Mouse (Mus musculus) liver, embryonic 12.5 days (tissue): ENCODE data around the gene Sh2b1. TPM values are rescaled to one million over a fixed set of nuclear protein-coding genes. Genes with fewer than 3 reads are reported as not detected.
"Not testable (repeated sequence)": the region's sequence is repeated elsewhere in the genome, so short reads cannot be mapped to it uniquely, and the experiment has no call there.

Experiments
- ATAC-seq: fragments of 200-750 bp; cut with Nextera tagmentation; 2 replicates; pipeline ENCODE4 v1.8.0; 2017; ENCODE audit warnings: moderate number of reproducible peaks, mild to moderate bottlenecking, moderate library complexity
- H3K27ac ChIP-seq: fragments of 300-500 bp; sonication (generic); 2 replicates; pipeline ENCODE4 v1.5.1; 2016; ENCODE audit warnings: mild to moderate bottlenecking
- H3K27me3 ChIP-seq: fragments of 300-500 bp; sonication (generic); replicated peaks from 2 replicates; pipeline ENCODE4 v1.6.1; 2016; ENCODE audit warnings: mild to moderate bottlenecking, moderate library complexity
- H3K36me3 ChIP-seq: fragments of 300-500 bp; sonication (generic); 2 replicates; pipeline ENCODE4 v1.6.1; 2016; ENCODE audit warnings: mild to moderate bottlenecking, moderate library complexity
- H3K4me1 ChIP-seq: fragments of 300-500 bp; sonication (generic); 2 replicates; pipeline ENCODE4 v1.6.1; 2016
- H3K4me2 ChIP-seq: fragments of 300-500 bp; sonication (generic); 2 replicates; pipeline ENCODE4 v1.6.1; 2016; ENCODE audit warnings: mild to moderate bottlenecking, moderate library complexity
- H3K4me3 ChIP-seq: fragments of 300-500 bp; sonication (generic); 2 replicates; pipeline ENCODE4 v1.5.1; 2016; ENCODE audit warnings: mild to moderate bottlenecking, moderate library complexity
- H3K9ac ChIP-seq: fragments of 300-500 bp; sonication (generic); 2 replicates; pipeline ENCODE4 v1.6.1; 2016; ENCODE audit warnings: mild to moderate bottlenecking, moderate library complexity
- H3K9me3 ChIP-seq: fragments of 300-500 bp; sonication (generic); replicated peaks from 2 replicates; pipeline ENCODE4 v1.6.1; 2016; ENCODE audit warnings: mild to moderate bottlenecking, moderate library complexity
- WGBS: fragments of 180-500 bp; shearing (Covaris S2); methylation state at CpG from one replicate; pipeline ENCODE4 v1.1.7; 2016; ENCODE audit not compliant: insufficient replicate concordance; 5-methylcytosine and 5-hydroxymethylcytosine counted together
- polyA plus RNA-seq: library from polyadenylated mRNA; unstranded; fragments of >200 nt; fragmentation: Nextera tagmentation; extraction: Ambion mirVana; gene quantifications from 2 replicates; pipeline ENCODE4 v1.2.1, GENCODE M21; 2016

The Sh2b1 gene
- polyA plus RNA-seq, 1 experiment from 2014 or later: 17.0 TPM

DNA sequence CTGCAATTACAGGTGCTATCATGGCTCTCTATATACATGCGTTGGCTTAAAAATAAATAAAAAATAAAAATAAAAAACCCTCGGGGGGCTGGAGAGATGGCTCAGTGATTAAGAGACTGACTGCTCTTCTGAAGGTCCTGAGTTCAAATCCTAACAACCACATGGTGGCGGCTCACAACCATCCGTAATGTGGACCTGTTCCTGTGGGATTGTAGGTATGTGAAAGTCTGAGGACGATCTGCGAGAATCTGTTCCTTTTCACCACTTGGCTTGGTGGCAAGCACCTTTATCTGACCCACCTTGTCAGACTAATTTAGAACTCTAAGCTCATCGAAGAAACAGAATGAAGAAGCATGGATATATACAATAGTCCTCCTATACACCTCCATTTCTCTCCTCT is 24.2 kb upstream of the Sh2b1 start:
- WGBS: 91% methylated on average over 7 of the region's 7 CpGs
- H3K9ac ChIP-seq: no peak overlapping the region
- ATAC-seq: no peak
- H3K27me3 ChIP-seq: no peaks in the 10 kb centered on the region
- H3K9me3 ChIP-seq: no peaks in the 10 kb centered on the region
- no peak overlapping the region for H3K4me2 ChIP-seq
- H3K36me3 ChIP-seq: peaks cover 70% of the 10 kb centered on the region
- peaks cover 49% of the 10 kb centered on the region for H3K4me1 ChIP-seq
- H3K27ac ChIP-seq: no peak overlapping the region
- H3K4me3 ChIP-seq: no peak overlapping the region

DNA sequence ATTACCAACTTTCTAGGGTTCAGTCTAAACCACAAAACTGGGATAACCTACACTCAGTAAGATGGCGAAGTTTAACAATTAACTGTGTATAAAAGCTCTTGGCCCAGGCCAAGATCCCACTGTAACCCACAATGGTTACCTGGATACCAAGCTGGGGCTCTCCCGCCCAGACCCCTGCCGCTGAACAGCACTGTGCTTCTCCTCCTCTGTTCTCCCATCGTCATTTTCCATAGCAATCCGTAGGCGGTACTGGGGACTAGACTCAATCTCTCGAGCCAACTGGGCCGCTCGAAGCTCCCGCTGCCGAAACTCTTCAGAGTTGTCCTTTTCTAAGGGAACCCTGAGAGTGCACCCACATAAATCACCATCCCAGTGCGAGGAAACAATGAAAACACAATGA is 22.7 kb upstream of the Sh2b1 start:
- Histone ChIP-seq H3K9ac (no peak overlapping the region), H3K36me3 (peaks cover 84% of the 10 kb centered on the region), H3K4me3 (no peak overlapping the region), H3K4me2 (no peak overlapping the region), H3K4me1 (peaks cover 55% of the 10 kb centered on the region), H3K27ac (no peak overlapping the region), H3K9me3 (no peaks in the 10 kb centered on the region), H3K27me3 (no peaks in the 10 kb centered on the region)
- WGBS: 94% methylated on average over 12 of the region's 12 CpGs
- no peak for ATAC-seq

DNA sequence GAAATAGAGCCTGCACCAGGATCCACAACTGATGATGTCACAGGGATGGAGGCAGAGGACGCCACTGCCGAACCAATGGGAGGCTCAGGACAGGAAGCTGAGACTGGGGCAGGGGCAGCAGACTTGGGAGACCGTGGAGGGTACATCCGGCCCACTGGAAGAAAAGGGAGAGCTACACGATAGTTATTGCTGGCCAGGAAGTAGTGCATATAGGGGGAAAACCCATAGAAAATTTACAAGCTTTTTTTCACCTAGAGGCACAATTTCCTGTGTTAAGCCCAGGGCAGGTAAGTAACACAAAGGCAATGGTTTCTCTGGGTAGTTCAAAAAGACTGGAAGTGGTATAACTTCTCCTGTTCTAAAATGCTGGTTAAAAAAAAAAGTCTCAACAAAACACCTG is 21.3 kb upstream of the Sh2b1 start:
- Histone ChIP-seq H3K9ac (no peak overlapping the region), H3K4me2 (no peak overlapping the region), H3K27ac (no peak overlapping the region), H3K27me3 (no peaks in the 10 kb centered on the region), H3K9me3 (no peaks in the 10 kb centered on the region), H3K4me1 (peaks cover 67% of the 10 kb centered on the region), H3K36me3 (peaks cover 99% of the 10 kb centered on the region), H3K4me3 (no peak overlapping the region)
- WGBS: 85% methylated on average over 5 of the region's 5 CpGs
- ATAC-seq: no peak

DNA sequence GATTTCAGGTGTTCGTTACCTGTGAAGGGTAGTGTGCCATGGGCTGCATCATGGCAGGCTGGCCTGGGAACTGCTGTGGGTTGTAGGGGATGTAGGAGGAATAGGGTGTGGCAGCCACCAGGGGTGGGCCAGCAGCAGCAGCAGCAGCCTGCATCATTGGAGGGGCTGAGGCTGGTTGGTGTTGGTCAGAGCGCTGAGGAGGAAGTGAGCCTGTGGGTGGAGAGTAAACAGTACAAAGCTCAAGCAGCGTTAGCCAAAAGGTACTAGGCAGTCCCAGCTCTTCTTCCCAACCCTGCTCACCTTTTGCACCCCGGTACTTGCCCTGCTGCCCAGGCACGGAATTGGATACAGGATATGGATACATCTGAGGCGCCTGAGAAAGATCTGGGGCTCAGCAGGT is 18.9 kb upstream of the Sh2b1 start:
- WGBS: 77% methylated on average over 6 of the region's 6 CpGs
- H3K27ac ChIP-seq: peak overlapping the region; percentile 30; the same call in 1 of the 2 replicates
- no peak overlapping the region for H3K4me2 ChIP-seq
- H3K9ac ChIP-seq: no peak overlapping the region
- no peaks in the 10 kb centered on the region for H3K27me3 ChIP-seq
- peaks cover 44% of the 10 kb centered on the region for H3K4me1 ChIP-seq
- ATAC-seq: peak; percentile 55
- no peaks in the 10 kb centered on the region for H3K9me3 ChIP-seq
- no peak overlapping the region for H3K4me3 ChIP-seq
- H3K36me3 ChIP-seq: peaks cover 100% of the 10 kb centered on the region

DNA sequence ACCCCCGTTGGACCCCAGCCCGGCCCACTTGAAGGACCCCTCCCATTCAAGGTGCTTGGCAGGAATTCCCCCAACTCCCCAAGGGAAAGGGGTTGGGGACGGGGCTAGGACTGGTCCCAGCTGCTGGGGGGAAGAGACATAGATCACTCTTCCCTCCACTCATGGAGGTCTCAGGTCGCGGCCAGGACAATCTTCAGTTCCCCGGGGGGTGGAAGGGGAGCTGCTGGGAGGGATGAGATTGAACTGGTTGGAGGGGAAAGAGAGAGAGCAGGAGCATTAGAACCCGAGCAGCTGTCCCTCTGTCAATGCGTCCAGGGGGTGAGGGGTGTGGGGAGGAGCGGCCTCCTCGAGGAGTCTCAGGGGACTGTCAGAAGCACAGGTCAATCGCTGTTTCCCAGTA is 16.7 kb upstream of the Sh2b1 start:
- H3K9me3 ChIP-seq: no peaks in the 10 kb centered on the region
- no peak for ATAC-seq
- peaks cover 45% of the 10 kb centered on the region for H3K4me1 ChIP-seq
- peaks cover 85% of the 10 kb centered on the region for H3K36me3 ChIP-seq
- H3K4me2 ChIP-seq: no peak overlapping the region
- no peaks in the 10 kb centered on the region for H3K27me3 ChIP-seq
- H3K9ac ChIP-seq: no peak overlapping the region
- no peak overlapping the region for H3K4me3 ChIP-seq
- 0 out of 2 replicates have a peak overlapping the region, but pooled peaks have one; percentile 14 for H3K27ac ChIP-seq
- 73% methylated on average over 11 of the region's 11 CpGs for WGBS

DNA sequence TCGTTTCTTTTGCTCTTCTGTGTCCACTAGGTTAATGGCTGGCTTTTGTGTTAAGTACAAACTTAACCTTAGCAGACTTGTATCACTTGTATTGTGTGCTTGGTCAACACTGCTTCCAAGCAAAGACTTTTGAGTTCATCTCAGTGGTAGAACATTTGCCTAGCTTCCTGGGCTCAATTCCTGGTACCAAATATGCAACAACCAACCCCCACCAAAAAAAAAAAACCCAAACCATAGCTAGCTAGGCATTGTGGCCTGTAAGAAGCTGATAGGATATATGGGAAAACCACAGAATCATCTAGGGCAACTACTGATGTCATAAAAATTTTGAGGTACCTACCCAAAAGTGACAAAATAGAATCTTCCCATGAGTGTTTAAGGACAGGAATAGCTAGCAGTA is 15.8 kb upstream of the Sh2b1 start:
- Histone ChIP-seq H3K27me3 (no peaks in the 10 kb centered on the region), H3K4me3 (no peak overlapping the region), H3K4me2 (no peak overlapping the region), H3K9me3 (no peaks in the 10 kb centered on the region), H3K9ac (no peak overlapping the region), H3K27ac (no peak overlapping the region), H3K4me1 (peaks cover 50% of the 10 kb centered on the region), H3K36me3 (peaks cover 76% of the 10 kb centered on the region)
- WGBS: 63% methylated on average over 1 of the region's 1 CpGs
- no peak for ATAC-seq

DNA sequence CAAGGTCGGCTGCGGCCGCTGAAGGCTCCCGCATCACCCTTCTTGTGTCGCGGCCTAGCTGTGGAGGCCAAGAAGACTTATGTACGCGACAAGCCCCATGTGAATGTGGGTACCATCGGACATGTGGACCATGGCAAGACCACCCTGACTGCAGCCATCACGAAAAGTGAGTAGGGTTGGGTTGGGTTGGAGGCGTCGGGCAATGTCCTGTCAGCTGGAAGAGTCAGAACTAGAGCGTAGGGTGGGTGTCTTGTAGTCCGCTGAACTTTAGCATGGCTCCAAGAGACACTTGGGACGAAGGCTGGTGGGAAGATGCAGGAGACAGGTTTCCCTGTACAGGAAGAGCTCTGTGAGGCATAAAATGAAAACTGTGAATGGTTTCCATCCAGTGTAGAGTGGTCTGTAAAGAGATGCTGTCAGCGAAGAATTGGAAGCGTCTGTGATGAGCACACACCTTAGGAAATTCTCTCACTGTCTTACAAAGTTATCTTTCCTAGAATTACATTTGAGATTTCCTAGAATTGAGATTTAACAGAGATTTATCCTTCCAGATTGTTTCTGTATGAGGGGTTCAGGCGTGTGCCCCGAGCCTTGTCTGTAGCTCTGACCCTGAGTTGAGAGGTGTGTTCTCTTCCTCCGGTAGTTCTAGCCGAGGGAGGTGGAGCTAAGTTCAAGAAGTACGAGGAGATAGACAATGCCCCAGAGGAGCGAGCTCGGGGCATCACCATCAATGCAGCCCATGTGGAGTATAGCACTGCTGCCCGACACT is 12.6 kb upstream of the Sh2b1 start:
- H3K9me3 ChIP-seq, H3K27me3 ChIP-seq: not testable (repeated sequence)
- H3K4me1 ChIP-seq: peaks cover 32% of the 10 kb centered on the region
- H3K9ac ChIP-seq: peak overlapping the region; percentile 81
- peak overlapping the region; percentile 83 for H3K27ac ChIP-seq
- H3K4me3 ChIP-seq: peak overlapping the region; percentile 81
- WGBS: 6% methylated on average over 25 of the region's 25 CpGs
- peak overlapping the region; percentile 79 for H3K4me2 ChIP-seq
- peaks cover 44% of the 10 kb centered on the region for H3K36me3 ChIP-seq
- peak; percentile 8 for ATAC-seq

DNA sequence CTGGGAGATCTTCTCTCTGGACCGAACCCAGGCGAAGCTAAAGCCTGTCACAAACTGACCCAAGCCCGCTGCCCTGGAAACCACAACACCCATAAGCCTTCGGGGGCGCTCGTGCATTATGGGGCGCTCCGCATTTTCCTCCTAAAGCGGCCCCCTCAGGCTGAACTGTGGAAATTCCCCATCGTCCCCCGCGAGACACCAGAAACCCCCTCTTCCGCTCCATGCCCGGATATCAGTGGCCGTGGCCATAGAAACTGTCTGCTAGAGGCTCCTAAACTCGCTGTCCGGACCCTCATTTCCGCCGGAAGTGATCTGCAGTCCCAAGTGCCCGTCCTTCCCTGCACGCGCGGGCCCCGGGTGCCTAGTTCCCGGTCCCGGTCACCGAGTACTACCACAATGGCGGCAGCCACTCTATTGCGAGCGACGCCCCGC is 11.8 kb upstream of the Sh2b1 start, which contains the start of gene Tufm:
Gene Tufm, plus strand, starts transcription at position 310 of the 432 bp plus-strand sequence.
- Histone ChIP-seq H3K9ac (peak within 1 kb of the TSS; percentile 81), H3K27me3 (no peaks in the 10 kb centered on the region), H3K4me3 (peak within 1 kb of the TSS; percentile 81), H3K4me1 (peaks cover 31% of the 10 kb centered on the region), H3K9me3 (no peaks in the 10 kb centered on the region), H3K36me3 (peaks cover 36% of the 10 kb centered on the region), H3K27ac (peak within 1 kb of the TSS; percentile 83), H3K4me2 (peak within 1 kb of the TSS; percentile 79)
- 1% methylated on average over 32 of the region's 32 CpGs for WGBS
- peak; percentile 84 for ATAC-seq

DNA sequence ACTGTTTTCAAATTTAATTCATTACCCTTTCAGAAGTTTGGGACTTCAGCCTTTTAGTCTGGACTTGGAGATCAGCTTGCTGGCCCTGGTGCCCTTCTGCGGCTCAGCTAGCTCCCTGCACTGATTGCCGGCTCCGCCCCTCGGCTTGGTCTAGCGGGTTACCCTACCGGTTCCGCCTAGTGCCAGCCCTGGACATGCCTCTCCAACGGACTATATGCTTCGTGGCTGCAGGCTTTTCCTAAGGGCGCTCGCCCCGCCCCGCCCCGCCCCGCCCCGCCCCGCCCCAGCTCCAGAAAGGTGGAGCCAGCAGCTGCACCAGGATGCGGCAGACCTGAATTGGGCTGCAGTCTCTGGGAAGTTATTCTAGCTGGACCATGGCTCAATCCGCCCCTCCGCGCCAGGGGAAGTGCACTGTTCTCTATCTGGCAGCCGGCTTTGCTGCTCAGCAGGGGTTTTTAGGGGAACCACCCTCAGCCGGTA is 7.2 kb upstream of the Sh2b1 start:
- Histone ChIP-seq H3K27ac (peak overlapping the region; percentile 43; the same call in 1 of the 2 replicates), H3K9ac (0 out of 2 replicates have a peak overlapping the region, but pooled peaks have one; percentile 39), H3K36me3 (no peaks in the 10 kb centered on the region), H3K4me2 (peak overlapping the region; percentile 74), H3K9me3 (no peaks in the 10 kb centered on the region), H3K4me3 (peak overlapping the region; percentile 41), H3K4me1 (peaks cover 15% of the 10 kb centered on the region), H3K27me3 (no peaks in the 10 kb centered on the region)
- WGBS: under 1% methylated on average over 23 of the region's 23 CpGs
- peak; percentile 81 for ATAC-seq

DNA sequence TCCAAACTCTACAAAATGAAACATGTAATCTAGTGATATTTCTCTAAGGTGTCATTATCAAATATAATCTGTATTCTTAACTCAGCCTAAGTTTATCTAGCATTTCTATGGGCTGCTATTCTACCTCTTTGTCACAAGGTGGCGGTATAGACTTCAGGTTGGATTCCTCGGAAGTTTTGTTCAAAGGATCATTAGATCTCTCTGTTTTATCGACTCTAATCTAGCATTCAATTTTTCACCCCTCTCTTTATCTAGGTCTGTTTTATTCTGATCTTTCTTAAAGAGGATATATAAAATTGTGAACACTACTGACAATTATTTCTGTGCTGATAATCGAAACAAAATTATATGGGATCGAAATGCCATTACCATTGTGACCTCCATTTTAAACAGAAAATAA is 6.5 kb upstream of the Sh2b1 start:
- H3K4me3 ChIP-seq: no peak overlapping the region
- no peak overlapping the region for H3K9ac ChIP-seq
- no peaks in the 10 kb centered on the region for H3K9me3 ChIP-seq
- WGBS: 15% methylated on average over 5 of the region's 5 CpGs
- H3K36me3 ChIP-seq: no peaks in the 10 kb centered on the region
- no peaks in the 10 kb centered on the region for H3K27me3 ChIP-seq
- ATAC-seq: no peak
- peak overlapping the region; percentile 74 for H3K4me2 ChIP-seq
- peaks cover 18% of the 10 kb centered on the region for H3K4me1 ChIP-seq
- no peak overlapping the region for H3K27ac ChIP-seq

DNA sequence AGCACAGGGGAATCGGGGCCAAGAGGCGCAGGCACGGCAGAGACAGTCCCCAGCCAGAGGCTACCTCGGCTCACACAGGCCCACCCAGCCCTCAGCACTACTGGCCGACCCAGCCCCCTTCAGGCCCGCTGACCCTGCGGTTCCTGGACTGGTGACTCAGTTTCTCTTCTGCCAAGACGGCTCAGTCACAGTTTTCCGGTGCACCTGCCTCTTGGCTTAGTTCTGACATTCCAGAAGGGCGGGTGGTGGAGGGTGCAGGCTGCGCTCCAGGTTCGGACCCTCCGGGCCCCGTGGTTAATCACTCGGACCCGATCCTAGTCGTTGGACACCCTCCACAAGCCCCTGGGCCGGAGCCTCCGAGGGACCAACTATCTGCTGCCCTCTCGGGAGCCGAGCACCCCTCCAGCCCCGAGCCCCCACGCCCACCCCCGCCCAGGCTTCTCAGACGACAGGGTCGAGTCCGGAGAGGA is 703 bp downstream of the Sh2b1 start:
- WGBS: 2% methylated on average over 27 of the region's 27 CpGs
- ATAC-seq: peak; percentile 19

DNA sequence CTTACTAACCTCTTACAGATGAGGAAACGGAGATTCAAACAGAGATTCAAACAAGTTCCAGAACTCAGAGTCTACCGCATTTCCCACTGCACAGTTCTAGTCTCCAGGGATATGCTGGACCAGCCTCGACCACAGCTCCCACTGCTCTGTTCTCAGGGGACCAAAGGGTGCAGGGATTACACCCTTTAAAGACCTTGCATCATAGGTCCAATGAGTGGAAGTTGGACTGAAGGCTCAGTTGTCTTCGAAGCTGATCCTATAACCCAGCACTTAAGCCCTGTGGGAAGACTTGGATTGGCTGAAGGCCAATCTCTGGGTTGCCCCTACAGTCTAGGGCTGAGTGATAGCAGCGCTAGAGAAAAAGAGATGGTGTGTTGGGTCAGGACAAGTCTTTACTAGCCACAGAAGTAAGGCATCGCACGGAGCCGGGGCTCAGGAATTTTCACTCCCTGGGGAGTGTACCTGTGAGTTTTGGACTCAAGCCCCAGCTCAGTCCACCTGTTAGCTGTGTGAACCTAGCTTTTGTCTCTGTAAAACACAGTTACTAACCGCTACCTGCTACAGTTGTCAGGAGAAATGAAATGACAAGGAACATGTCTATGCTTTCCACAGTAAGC is 1.6 kb downstream of the Sh2b1 start:
- no peak for ATAC-seq
- H3K36me3 ChIP-seq: peaks cover 44% of the 10 kb centered on the region
- peak overlapping the region; percentile 95 for H3K9ac ChIP-seq
- H3K27ac ChIP-seq: peak overlapping the region; percentile 87
- no peaks in the 10 kb centered on the region for H3K27me3 ChIP-seq
- no peaks in the 10 kb centered on the region for H3K9me3 ChIP-seq
- H3K4me2 ChIP-seq: peak overlapping the region; percentile 92
- peaks cover 67% of the 10 kb centered on the region for H3K4me1 ChIP-seq
- peak overlapping the region; percentile 87 for H3K4me3 ChIP-seq
- 79% methylated on average over 9 of the region's 9 CpGs for WGBS

More for the DNA sequence above, 703 bp downstream of the Sh2b1 start:
- H3K4me1 ChIP-seq: peaks cover 65% of the 10 kb centered on the region
- H3K9ac ChIP-seq: peak overlapping the region; percentile 95
- peak overlapping the region; percentile 87 for H3K27ac ChIP-seq
- peak overlapping the region; percentile 92 for H3K4me2 ChIP-seq
- peak overlapping the region; percentile 87 for H3K4me3 ChIP-seq
- no peaks in the 10 kb centered on the region for H3K27me3 ChIP-seq
- H3K36me3 ChIP-seq: peaks cover 35% of the 10 kb centered on the region
- H3K9me3 ChIP-seq: no peaks in the 10 kb centered on the region
